Mouse (Mus musculus) cerebellum, adult 18-20 months (tissue): ENCODE measurements at regions not wholly inside any gene's neighbourhood (a gene's known extent, or its start where the extent isn't known, plus 50 kb on each side); places are given as distances from the start of the nearest gene placed in this dataset.

Source experiments
- DNase-seq, 2 experiments: peaks; one replicate each; pipeline ENCODE4 v3.0.0; 2021

DNA sequence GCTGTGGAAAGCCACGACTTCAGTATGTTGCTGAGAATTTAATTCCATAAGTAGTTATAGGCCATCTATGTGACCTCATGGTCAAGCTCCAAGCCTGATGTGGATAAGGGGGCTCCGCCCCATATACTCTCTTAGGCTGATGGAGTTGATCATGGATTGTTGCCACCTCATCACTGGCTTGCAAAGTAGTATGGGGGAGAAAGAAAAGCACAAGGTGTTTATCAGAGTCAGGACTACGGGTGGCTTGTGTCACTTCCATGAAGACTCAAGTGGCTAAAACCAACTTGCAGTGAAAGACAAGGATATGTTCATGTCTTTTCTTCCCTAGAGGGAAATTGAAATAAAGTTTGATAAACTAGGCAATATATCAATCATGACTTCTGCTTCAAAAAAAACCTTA, 102.9 kb upstream of the Fut8 start:
- DNase-seq, result no peak

DNA sequence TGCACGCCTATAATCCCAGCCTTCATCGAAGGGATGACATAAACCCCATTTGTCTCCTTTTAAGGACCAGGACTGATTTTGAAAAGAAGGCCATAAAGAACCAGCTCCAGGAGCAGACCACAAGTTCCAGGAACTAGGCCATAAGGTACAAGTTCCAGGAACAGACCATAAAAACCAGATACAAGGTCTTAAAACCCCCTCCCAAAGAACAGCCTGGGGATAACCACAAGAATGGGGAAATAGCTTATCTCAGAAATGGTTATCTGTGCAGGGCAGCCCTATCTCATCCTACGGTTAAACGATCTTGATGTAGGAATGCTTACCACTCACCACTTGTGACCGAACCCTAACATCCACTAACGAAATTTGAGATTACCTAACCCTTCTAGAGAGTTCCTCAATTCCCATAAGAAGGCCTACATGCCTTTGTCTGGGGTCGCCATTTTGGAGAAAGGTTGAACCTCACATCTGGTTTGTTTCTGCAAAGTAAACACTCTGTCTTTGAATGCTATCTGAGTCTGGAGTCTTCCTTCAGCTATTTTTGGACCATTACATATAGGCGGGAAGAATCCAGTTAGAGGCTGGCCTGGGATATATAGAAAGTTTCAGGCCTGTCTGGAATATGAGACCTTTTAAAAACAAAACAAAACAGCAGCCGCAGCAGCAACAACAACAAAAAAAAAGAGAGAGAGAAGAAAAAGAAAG, 103.5 kb upstream of the Fut8 start:
- no peak for DNase-seq

DNA sequence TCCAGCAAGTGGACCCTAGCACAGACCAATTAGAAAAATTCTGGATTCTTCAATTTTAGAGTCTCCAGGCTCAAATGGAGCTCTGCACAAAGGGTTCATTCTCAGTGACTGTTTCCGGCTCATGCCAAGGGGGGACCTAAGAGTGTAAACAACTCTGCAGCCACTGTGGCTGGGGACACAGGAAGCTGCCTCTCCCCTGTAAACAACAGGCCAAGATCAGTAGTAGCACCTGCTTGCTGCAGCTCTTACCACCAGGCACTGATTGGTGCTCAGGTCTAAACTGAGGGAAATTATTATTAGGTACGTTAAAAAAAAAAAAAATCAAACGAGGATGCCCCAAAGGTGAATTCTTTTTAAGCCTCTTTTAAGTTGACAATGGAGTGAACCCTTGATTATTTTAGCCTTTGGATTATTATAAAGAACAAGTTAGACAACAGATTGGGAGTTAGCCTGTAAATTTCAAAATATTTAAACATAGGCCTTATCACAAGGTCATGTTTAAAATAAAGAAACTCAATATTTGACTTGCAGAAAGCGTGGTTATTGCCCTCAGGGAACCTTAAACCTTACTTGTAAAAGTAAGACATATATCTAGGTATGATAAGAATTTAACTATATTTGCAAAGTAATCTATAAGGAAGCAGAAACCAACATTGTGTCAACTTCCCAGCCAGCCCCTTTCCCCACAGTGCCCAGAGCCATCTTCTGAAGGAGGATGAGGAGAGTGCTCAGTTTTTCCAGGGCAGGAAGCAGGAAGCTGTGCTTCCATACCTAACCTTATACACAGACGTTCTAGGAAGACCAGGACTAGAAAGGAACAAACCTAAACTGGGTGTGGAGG, 104.2 kb upstream of the Fut8 start:
- no peak for DNase-seq

DNA sequence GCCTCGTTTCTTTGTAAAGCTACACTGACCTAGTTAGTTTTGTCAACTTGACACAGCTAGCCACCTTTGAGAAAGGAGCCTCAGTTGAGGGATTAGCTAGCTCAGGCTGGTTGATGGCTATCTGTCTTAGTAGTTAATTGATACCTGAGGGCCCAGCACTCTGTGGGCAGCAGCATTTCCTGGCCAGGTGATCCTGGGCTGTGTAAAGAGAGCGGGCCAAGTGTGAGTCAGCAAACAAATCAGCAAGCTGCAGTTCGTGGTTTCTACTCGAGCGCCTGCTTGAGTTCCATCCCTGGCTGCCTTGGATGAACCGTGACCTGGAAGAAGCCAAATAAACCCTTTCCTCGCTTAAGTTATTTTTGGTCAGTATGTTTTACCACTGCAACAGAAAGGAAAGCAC, 106.6 kb upstream of the Fut8 start:
- peak; percentile 35 to 40 for DNase-seq

DNA sequence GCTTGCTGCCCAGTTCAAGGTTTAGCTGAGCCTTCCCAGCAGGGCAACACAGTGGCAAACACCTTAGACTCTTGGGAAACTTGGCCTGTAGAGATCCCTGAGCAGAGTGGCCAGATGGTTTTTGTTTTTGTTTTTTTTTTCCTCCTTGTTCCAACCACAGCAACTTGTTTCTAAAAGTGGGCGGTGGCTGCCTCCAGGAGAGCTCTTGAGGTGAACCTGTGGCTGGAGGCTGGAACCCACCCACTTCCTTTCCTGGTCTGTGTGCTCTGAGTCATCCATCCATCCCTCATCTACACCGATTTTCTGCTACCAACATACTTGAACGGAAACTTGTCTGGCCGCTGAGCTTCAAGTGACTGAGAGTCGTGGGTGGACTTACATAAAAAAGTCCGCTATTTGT, 107.4 kb upstream of the Fut8 start:
- no peak for DNase-seq

DNA sequence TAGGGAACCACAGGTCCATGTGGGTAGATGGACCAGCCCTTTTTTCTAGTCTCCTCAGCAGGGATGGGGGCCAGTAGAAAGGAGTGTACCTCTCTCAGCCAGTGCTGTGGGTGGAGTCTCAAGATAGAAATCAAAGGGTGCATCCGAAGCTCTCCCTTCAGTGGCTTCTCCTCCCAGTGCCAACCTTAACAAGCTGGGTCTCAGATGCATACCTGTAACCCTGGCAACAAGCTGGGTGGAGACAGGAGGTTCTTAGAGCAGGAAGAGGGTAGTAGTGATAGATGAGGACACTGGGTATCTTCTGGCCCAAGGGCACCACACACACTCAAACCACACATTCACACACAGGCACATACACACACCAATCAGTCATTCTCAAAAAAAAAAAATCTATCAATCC, 113.7 kb upstream of the Fut8 start:
- no peak for DNase-seq

DNA sequence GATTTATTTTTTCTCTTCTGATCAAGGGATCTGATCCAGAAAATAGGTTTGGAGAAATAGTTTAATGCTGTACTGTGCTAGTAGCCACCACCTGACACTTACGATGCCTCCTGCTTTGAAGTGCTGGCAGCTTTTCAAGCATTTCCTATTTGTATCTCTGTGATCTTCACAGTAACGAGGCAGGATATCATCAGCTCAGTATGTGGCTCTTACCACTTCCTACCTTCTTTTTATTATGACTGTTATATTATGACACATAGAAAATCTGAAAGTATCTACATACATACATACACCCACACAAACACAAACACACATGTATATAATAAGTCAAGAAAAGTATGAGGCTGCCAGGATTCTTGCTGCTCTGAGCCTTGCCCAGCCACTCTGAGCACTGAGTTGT, 124.4 kb upstream of the Fut8 start:
- DNase-seq, result no peak

DNA sequence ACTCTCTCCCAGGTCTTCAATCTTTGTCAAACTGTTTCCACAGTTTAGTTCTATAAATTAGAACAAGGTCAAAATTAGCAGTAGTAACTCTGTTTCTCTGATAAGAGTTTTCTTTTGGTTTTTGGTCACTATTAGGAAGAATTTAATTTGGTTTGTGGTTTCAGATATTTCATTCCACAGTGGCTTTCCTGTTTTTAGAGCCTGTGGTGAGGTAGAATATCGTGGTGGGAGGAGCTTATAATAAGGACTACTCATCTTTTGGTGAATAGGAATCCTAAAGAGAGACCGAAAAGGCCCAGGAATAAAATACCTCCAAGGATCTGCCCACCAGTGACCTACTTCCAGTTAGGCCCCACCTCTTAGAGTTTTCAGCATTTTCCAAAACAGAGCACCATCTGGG, 125.8 kb upstream of the Fut8 start:
- DNase-seq, result no peak

DNA sequence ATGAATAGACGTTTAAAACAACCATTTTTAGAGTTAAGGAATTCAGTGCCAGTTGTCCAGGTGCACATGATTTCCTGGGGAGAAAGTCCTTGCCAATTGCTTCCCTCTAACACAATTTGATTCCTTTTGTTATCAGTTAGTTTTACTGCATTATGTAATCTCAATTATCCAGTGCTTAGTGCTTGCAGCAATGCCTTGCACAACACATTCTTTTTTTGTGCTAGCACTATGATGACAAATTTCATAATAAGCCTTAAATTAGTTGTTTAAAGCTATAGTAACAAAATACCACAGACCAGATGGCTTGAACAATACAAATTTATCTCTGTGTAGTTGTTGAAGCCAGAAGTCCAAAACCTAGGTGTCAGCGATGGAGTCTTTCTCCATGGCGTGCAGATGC, 130.7 kb upstream of the Fut8 start:
- DNase-seq, result peak in 1 of 2 experiments; percentile 14

DNA sequence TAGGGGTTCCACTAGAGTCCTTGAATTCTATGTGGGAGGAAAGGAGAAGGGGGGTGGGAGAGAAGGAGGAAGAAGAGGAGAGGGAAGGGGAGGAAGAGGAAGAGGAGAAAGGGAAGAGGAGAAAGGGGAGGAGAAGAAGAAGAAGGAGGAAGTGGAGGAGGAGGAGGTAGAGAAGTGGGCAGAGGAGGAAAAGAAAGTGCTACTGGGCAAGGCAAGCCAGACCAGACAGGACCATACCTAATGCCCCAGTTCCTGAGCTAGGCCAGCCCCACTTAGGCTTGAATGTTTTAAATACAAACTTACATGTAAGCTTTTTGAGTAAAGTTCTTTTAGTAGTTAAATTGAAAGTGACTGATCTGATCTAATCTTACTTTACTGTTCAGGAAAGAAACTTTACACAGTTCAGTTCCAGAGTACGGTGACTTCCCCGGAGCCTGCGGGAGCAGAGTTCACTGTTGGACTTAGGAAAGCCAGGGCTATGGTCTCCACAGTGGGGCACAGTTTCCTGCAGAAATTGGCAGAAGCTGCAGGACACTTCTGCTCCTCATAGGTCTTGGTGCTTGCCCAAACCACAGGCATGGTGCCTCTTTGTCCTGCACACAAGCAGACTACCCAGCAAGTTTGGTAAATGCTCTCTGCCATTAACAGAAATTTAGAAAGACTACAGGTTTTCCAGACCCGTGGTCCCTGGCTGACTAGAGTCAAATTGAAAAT, 131.9 kb upstream of the Fut8 start:
- peak in 1 of 2 experiments; percentile 20 for DNase-seq

DNA sequence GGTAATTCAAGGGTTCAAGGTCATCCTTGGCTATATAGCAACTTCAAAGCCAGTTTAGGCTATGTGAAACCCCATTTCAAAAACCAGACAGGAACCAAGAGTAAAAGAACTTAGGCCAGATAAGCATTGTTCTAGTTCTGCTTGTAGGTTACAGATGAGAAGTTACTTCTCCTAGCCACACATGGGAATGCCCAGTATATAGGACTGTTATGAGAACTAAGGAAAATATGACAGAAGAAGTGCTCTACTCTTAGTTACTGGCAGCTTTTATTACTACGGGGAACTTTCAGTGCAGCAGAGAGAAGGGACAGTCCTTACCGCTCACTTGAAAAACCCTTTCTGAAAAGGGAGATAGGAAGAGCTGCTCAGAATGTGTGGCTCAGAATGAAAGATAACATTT, 137.4 kb upstream of the Fut8 start:
- no peak for DNase-seq

DNA sequence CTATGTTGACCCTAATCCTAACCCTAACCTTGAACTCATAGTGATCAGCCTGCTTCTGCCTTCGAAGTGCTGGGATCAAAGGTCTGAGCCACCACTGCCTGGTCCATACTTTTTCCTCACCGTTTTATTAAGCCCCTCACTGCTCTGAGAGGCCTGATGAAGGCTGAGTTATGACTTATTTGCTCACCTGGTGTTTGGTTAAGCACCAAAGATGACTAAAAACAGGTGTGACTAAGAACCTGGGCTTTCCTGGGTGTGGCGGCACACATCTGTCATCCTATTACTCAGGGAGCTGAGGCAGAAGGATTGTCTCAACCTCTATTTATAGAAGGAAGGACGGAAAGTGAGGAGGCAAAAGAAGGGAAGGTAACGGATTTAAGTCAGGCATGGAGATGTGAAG, 137.5 kb upstream of the Max start:
- DNase-seq, result no peak

DNA sequence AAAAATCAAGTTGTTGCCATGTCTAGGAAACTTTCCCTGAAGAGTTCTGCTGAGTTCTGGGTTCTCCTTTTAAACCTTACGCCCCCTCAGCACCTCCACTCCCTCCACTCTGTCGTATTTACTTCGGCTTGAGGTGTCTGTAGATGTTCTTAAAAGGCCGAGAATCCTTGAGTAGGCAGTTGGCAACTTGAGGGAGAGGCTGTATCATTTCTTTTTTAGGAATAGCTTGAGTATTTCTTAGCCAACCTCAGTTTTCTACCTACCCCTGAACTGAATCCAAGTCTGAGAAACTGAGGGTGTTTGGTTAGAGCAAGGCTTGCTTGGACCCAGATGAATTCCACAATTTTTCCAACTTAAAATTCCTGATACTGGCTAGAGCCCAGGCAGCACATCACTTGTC, 136.8 kb upstream of the Max start:
- no peak for DNase-seq

DNA sequence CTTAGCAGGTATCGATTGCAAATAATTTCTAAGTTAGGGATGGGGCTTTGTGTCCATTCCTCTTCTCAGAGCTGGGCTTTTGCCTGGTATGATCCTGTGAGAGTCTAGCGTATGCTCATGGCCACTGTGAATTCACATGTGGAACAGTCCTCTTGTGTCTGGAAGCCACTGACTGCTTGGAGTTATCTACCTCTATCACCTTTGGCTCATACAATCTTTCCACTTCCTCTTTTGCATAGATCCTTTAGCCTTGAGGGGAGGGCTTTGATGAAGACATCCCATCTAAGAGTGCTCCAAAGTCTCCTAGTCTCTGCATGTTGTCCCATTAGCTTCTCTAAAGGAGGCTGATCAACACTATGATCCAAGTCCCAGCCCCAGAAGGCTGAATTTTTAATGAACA, 135.8 kb upstream of the Max start:
- no peak for DNase-seq

DNA sequence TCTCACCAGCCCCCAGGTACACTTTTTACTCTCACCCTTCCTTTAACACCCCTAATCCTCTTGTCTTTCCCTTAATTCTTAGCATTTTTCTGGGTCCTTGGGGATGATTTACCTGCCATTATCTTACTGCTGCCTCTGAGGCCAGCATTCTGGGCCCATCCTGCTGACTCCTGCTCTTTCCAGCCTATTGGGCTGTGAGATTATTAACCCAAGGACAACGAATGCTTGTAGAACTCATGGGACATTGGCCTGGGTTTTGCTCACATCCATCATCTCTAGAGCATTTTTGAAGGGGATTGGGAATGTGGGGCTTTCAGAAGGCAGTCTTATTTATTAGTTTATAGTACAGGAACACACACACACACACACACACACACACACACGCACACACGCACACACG, 134.5 kb upstream of the Max start:
- DNase-seq, result no peak

DNA sequence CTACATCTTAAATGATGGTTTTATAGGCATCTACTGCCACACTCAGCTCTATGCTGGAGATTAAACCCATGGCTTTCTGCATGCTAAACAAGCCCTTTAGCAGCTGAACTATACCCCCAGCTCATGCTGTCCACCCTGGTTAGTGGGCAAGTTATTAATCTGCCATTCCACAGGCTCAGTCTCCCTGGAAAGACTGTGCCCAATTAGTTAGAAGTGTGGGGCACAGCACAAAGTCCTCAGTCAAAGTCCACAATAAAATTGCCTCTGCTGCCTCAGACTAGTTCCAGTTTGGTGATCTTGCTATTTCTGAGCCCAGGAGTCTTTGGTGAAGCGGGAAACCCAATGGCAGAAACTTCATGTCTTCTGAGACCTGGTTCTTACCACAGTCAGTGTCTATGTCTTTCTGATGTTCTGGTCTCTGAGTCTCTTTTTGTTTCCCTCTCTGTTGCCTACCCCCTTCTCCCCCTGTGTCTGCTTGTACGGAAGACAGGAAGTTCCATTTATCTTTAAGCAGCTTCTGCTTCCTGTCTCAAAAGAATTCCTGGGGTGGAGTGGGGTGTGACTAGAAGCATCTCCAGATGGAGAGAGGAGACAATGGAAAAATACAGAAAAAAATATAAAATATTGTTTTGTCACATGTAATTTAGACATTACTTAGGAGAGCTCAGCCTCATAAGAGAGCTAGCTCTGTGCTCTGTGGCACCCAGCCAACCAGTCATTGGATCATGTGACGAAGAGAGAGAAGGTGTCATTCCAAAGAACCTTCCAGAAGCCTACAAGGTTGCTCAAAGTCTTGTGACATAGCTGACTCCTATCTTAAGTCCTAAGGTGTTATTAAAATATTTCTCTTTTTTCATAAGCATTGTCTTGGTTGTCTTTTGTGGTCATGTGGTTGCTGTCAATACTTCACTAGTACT, 133.3 kb upstream of the Max start:
- no peak for DNase-seq

DNA sequence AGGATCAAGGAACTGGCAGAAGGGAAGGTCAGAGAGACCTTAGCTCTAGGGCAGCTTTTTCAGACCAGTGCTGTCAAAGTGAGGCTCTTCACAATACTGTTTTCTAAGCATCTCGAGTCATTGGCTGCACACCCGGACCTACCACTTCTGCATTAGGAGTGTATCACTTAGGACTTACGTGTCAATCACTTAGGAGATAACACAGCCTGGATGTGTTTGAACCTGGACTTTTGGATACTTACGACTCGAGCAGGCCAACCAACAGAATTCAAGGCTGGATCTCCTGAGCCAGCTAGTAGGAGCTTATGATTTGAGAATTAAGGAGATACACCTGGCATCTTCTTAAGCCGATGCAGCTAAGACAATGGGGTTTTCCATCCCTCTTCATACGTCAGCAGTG, 132.2 kb upstream of the Max start:
- no peak for DNase-seq

DNA sequence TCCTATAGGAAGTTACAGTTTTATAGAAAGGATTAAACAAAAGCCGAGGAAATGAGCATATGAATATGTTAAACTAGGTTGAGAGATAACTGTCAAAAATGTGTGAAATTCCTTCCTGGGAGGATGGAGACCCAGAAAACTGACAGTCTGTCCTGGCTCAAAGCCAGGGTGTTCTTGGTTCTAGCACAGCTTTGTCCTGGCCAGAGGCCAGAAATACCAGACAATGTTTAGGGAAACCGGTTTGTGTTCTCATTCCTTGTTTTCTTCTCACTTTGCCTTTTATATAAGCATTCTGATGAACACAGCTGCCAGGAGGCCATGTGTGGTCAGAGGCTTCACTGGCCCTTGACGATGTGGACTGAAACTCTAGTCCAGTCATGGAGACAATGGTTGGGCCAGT, 130.7 kb upstream of the Max start:
- peak; percentile 29 to 39 for DNase-seq

DNA sequence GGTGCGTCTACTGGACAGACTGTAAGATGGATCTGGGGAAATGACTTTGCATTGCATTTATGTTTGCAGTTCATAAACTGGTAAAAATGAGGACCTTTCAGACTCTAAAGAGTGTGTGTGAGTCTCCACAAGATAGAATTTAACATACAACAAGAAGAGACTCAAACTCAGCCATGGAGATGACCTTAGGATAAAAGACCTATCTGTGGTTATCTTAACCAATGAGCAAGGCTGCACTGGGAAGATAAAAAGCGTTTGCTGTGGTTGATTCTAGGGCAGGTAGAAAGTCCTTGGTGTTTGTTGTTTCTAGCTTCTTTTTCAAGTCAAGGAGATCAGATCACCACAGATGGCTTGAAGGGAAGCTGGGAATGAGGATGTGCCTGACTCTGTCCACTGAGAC, 130.1 kb upstream of the Max start:
- no peak for DNase-seq

DNA sequence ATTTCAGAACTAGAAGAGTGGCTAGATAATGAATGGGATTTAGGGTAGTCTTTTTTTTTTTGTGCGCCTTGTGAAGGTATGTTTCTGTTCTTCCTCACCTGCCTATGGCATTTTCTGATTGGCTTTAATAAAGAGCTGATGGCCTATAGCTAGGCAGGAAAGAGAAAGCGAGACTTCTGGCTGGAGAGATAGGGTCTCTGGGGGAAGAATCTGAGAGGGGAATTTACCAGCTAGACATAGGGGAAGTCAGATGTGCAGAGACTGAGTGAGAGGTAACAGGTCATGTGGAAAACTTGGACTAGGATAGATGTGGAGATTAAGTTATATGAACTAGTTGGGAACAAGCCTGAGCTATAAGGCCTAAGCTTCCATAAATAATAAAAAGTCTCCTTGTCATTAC, 129.7 kb upstream of the Max start:
- DNase-seq, result no peak

DNA sequence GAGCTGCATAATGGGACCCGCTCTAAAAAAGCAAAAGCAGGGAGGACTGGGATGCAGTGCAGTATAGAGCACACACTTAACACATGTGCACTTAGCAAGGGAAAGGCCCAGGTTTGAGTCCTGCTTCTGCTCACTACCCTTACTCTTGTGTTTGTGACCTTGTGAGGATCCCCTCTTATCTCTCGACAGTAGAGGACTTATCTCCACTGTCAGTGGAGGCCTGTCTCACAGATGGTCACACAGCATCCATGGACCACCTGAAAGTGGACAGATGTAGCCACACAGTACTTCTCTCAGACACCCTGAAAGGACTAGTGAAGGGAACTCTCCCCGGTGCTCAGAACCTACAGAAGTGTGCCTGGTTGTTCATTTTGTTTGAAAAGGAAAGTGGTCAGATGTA, 128.5 kb upstream of the Max start:
- no peak for DNase-seq

DNA sequence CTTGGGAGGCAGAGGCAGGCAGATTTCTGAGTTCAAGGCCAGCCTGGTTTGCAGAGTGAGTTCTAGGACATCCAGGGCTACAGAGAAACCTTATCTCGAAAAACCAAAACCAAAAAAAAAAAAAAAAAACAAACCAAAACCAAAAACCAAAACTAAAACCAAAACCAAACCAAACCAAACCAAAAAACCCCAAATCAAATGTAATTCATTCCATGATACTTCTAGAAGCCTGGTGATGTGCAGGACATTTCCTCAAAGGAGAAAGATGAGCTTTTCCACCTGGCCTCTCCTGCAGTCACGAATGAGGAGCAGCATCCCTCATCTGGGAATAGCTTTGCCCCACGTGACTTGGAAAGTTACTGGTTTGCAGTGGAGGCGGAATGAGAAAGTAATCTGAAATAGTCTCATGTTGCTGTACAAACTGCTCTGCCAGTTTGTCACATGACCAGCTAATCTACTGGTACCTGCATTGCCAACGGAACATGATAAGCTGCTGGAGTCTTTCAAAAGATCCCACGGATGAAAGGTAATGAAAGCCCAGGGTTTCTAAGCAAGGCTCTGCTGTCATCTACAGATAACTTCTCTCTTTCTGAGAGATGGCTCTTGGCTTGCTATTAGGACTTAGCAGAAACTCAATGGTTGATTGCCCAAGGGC, 127.8 kb upstream of the Max start:
- no peak for DNase-seq
